Mouse (Mus musculus): Measurements from ENCODE around the gene Slc22a8.

The Slc22a8 gene

DNA sequence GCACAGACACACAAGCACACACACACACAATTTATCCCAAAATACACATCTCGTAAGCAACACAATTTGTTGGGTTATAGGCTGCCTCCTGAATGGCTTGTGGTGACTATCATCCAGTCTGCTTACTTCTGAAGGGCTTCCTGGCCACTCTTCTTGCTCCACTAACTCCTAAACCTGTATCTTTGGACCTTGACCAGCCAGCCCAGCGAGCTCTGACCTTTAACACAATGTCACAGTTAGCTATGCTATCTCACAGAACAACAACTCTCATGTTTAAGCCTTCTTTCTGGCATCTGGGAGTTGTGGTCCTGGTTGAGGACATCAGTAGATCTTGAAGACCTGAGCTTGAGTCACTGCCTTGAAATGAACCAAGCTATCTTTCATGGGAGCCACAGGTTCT is 8.2 kb downstream of the Slc22a8 start:
- no peak for DNase-seq (ENCODE audit: low spot score)

GRCm38 (mm10) chr19:8601922-8602321 is 10.9 kb downstream of the Slc22a8 start:
- DNase-seq (ENCODE audit: low spot score) = no peak

- DNase-seq (ENCODE audit: low spot score) = no peak
Observed at GRCm38 (mm10) chr19:8602914-8603313, 11.9 kb downstream of the Slc22a8 start.

DNA sequence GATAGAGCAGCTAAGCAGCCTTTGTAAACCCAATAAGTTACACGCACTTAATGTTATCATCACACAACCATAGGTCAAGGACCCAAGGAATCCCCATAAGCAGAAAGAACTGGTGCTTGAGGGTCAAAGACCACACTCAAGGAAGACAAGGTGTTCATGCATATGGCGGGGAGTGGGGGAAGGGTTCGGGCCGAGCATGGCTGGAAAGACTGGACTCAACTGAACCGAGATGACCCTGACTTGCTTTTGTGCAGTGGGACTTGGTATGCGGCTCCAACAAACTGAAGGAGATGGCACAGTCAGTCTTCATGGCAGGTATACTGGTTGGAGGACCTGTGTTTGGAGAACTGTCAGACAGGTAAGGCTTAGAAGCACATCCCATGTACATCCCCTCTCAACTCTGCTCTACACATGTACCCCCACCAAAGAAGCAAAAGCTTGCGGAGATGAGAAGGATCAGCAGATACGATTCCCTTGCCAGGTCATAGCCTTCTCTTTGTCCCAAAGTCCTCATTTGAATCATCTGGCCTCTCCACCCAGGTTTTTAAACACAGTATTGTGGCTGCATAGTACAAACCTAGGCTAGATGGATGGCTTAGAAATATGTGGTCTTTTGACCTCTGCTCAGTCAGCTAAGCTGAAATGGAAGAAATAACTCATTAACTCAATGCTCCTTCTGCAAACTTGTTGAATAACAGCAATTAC is 13.6 kb downstream of the Slc22a8 start:
- DNase-seq (ENCODE audit: low spot score) = no peak

DNA sequence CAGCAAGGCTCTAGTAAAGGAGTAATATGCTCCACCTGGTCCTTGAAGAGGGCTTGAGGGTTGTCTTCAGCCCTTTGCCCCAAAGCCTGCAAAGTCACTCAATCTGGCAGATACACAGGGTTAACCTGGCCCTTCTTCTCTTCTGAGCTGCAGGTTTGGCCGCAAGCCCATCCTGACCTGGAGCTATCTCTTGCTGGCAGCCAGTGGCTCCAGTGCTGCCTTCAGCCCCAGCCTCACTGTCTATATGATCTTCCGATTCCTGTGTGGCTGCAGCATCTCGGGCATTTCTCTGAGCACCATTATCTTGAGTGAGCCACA is 14.1 kb downstream of the Slc22a8 start:
- DNase-seq (ENCODE audit: low spot score) = no peak

DNA sequence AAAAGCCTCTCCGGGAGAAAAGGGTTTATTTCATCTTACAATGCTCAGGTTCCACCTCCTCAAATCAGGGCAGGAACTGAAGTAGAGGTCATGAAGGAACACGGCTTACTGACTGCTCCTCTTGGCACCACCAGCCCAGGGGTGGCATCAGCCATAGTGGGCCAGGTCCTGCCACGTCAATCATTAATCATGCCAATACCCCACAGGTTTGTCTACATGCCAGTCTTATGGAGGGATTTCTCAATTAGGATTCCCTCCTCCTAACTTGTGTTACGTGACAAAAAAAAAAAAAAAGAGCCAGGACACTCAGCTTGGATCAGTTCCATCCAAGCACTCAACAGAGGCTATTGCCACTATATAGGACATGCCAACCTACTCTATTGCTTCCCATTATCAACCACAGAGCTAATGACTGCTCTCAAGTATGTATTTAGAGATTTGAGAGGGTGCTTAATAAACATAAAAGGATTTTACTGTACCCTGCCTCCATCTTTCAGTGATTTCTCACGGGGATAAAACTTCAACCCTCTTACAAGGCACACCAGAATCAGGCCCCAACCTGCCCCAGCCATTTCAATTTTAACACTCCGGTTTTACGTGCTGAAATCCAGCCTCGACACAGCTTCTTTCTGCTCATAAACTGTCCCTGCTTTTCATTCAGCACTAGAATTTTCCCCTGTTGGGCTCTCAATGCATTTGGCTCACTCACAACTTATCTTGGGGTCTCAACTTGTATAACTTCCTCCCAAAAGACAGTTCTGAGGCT is 20.5 kb downstream of the Slc22a8 start:
- DNase-seq (ENCODE audit: low spot score) = no peak

DNA sequence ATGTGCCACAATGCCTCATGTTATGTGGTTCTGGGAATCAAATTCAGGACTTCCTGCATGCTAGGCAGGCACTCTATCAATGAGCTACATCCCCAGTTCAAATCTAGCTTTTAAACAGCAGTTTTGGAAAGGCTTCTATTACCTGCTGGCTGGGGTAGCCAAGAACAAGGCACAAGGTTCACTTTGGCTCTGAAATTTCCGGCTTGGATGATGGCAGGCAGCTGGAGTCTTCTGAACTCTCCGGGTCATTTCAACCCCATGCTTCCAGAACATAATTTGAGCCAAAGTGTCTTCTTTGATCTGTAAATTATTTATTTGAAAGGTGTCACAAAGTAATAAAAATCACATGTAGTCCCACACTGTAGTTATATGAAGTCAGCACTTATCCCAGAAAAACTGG is 22.1 kb downstream of the Slc22a8 start:
- no peak for DNase-seq (ENCODE audit: low spot score)

DNA sequence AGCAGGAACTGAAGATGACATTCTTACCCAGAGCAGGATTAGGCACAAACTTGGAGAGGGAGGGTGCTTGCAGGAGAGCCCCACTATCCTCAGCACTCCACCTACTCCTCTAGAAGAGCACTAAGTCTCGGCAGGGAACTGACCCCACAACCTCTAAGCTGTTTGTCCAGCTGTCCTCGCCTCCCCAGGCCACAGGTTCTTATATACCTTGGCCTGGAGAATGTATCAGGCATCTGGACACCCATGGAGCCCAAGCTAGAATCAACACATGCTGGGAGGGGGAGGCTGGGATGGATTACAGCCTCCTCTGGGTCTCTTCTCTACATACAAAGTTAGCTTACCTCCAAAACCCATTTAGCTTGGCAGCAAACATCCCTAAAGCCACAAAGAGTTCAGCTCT is 23.3 kb downstream of the Slc22a8 start:
- DNase-seq (ENCODE audit: low spot score) = no peak

DNA sequence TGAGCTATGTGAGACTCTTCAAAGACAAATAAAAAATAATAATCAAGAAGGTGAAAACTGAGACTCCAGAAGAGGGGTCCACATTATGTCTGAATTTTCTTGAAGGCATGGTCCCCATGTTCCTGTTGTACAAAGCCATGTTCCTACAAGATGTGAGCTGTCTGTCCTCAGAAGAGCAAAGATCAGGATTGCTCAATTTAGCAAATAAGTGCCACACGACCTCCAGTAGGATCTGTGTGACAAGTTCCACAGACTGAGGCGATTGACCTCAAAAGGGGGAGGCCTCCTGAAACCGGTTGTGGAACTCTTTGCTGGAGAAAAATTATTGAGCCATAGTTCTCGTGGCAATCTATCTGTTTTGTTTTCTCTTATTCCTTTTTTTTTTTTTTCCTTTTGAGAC is 25.3 kb downstream of the Slc22a8 start:
- no peak for DNase-seq (ENCODE audit: low spot score)

GRCm38 (mm10) chr19:8617904-8618303 is 26.9 kb downstream of the Slc22a8 start, which contains the start of gene Slc22a6:
Gene Slc22a6, plus strand, starts transcription at chr19:8618039.
- no peak for DNase-seq (ENCODE audit: low spot score)

DNA sequence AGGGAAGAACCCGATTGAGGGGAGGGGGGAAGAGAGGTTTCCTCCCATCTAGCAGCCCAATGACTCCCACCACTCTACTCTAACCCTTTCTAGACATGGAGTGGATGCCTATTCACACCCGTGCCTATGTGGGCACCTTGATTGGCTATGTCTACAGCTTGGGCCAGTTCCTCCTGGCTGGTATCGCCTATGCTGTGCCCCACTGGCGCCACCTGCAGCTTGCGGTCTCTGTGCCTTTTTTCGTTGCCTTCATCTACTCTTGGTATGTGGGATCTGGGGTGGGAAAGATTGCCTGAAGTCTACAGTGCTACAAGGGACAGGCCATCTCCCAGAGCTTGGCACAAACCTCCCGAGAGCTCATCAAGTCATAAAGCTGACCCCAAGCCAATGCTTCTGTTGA is 30.0 kb downstream of the Slc22a8 start:
- no peak for DNase-seq (ENCODE audit: low spot score)

DNA sequence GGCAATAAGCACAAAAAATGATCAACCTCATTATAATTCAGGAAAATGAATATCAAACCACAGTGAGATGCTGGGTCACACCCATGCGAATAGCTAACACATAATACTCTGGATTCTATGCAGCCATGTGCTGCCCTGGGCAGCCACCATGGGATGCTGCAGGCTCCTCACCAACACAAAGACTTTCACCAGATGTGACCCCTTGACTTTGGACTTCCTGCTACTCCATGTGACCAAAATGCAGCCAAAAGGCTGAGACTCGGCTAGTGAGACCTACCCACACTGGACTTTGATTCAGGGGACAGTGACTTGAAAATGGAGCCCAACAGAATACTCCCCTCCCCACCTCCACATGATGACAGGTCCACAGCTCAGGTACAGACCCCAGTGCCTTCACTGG is 39.2 kb downstream of the Slc22a8 start:
- DNase-seq (ENCODE audit: low spot score) = no peak

DNA sequence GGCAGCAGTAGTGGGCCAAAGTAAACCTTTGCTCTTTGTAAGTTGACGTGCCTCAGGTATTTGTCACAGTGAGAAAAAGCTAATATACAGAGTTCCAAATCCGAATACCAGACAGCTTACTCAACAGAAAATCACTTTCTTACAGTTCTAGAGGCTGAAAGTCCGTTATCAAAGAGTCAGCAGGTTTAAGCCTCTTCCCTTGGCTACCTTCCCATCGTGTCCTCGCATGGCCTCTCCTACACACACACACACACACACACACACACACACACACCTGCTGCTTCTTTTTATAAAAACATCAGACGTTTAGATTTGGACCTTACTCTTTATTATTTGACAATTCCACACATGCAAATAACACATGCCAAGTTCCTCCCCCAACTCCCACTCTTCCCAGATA is 39.8 kb downstream of the Slc22a8 start:
- no peak for DNase-seq (ENCODE audit: low spot score)

DNA sequence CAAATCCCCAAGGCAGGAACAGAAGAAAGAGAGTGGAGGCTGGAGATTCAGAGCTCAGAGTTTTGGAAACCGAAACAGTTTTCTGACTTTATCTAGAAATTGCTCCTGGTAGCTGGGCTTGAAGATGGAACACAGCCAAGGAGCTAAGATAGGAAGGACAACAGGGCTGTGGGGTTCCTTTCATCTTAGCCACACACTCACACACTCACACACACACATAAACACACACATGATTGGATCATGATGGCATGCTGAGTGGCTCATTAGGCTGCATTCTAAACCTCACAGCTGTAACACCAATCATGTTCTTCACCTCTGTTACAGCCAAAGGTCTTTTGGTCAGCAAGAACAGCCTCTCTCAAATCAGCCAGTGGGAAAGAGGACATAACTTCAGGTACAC is 41.0 kb downstream of the Slc22a8 start:
- no peak for DNase-seq (ENCODE audit: low spot score)

DNA sequence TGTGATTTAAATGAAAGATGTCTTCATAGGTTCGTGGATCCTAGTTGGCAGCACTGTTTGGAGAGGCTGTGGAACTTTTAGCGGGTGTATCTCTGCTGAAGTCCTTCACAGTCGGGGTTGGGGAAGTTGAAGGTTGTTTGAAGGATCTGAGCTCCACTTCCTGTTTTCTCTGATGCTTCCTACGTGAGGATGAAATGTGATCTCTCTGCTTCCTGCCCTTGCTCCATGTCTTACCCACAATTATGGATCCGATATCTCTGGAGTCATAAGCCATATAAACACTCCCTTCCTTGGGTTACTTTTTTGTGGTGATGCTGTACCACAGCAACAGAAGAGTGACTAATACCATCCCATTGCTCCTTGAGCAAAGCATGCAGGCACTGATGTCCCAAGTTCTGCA is 51.0 kb downstream of the Slc22a8 start:
- DNase-seq (ENCODE audit: low spot score) = no peak

DNA sequence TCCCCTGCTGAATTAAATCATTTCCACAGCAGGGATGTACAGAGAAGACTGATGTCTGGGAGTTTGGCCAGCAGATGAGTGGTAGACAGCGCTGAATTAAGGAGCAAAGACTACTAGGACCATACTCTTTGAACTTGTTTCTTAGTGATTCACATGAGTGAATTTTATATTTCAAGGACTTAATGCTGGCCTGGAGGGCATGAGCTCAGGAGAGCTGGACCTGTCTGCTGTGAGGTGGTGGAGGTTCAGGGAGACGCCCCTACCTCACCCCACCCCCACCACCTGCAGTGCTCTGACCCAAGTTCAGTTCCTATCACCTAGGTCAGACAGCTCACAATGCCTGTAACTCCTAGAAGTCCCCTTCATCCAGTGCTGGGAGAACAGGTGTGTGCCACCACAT is 55.3 kb downstream of the Slc22a8 start:
- no peak for DNase-seq (ENCODE audit: low spot score)

DNA sequence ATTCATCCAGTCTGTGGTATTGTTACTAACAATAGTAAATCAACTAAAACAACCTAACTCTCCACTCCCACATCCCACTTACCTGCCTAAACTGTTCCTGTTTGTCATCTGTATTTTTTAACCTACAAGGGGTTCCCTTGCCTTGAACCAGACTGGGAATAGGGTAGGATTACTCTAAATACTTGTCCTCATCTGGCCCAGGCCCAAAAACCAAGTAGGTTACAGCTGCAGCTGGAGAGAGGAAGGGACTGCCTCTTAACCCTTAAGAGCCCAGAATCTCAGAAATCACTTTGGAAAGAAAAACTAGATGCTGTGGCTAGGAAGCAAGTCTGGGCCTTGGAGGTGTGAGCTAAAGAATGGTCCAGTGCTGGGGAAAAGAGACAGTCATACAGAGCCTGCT is 64.8 kb downstream of the Slc22a8 start:
- DNase-seq (ENCODE audit: low spot score) = no peak

GRCm38 (mm10) chr19:8656341-8656740 is 65.3 kb downstream of the Slc22a8 start:
- no peak for DNase-seq (ENCODE audit: low spot score)
